Mouse (Mus musculus): ENCODE results near the gene Clpx. TPM values are rescaled to one million over a fixed set of nuclear protein-coding genes. Genes with fewer than 3 reads are reported as not detected.

The Clpx gene
- polyA plus RNA-seq, 1 experiment from 2014 or later, result 31.5 TPM

DNA sequence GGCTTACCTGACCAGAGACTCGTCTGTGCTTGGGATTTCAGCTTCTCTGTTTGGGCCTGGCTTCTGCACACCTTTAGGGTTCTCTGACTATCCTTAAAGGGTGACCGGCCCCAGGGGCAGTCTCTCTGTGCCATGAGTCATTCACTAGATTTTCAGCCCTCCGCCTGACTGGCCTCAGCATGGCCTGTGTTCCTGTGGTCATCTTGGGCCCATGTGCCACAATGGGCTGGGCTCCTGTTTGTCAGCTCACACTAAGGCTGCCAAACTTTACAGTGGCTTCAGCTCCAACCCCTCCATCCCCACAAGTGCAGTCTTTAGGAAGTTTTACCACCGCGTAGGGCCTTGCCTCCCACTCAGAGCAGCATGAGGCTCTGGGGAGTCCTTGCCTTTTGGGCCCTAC is 59.2 kb downstream of the Clpx start:
- Histone ChIP-seq H3K9ac (no peak overlapping the region), H3K4me3 (replicated peaks) (no peak overlapping the region), H3K27me3 (no peaks in the 10 kb centered on the region), H3K4me1 (replicated peaks) (peaks cover 21% of the 10 kb centered on the region), H3K36me3 (peaks cover 38% of the 10 kb centered on the region), H3K9me3 (replicated peaks) (no peaks in the 10 kb centered on the region), H3K4me2 (no peak overlapping the region), H3K27ac (no peak overlapping the region)
- no peak for ATAC-seq (ENCODE audit: low read depth)
- no peak for DNase-seq
- 79% methylated on average over 5 of the region's 5 CpGs for WGBS (ENCODE audit: insufficient replicate concordance)

- Histone ChIP-seq H3K9ac (no peak overlapping the region), H3K36me3 (peaks cover 66% of the 10 kb centered on the region), H3K4me2 (no peak overlapping the region), H3K4me1 (replicated peaks) (peaks cover 12% of the 10 kb centered on the region), H3K4me3 (replicated peaks) (no peak overlapping the region), H3K27ac (no peak overlapping the region), H3K9me3 (replicated peaks) (no peaks in the 10 kb centered on the region), H3K27me3 (no peaks in the 10 kb centered on the region)
- no peak for DNase-seq
- 80% methylated on average over 7 of the region's 7 CpGs for WGBS (ENCODE audit: insufficient replicate concordance)
- no peak for ATAC-seq (ENCODE audit: low read depth)
Observed at GRCm38 (mm10) chr9:65356561-65356960, 62.5 kb downstream of the Clpx start.

DNA sequence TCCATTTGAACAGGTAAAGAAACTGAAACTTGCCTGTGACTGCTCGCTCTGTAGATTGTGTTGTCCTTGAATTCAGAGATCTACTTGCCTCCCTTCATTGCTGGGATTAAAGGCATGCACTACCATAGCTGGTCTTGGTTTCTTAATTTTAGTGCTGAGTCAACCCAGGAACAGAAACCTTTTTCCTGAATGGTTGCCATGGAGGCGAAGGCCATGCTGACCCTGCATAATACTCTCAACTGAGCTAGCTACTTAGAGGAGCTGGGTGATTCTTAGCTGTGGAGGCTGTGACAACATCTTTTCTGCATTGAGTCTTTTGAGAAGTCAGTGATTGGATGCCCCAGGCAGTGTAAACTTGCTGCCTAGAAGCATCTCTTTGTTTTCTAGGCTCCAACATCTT is 62.9 kb downstream of the Clpx start:
- Histone ChIP-seq H3K9me3 (replicated peaks) (no peaks in the 10 kb centered on the region), H3K27me3 (no peaks in the 10 kb centered on the region), H3K4me3 (replicated peaks) (no peak overlapping the region), H3K36me3 (peaks cover 67% of the 10 kb centered on the region), H3K4me2 (no peak overlapping the region), H3K27ac (no peak overlapping the region), H3K4me1 (replicated peaks) (peaks cover 12% of the 10 kb centered on the region), H3K9ac (no peak overlapping the region)
- WGBS (ENCODE audit: insufficient replicate concordance), result 78% methylated on average over 2 of the region's 2 CpGs
- no peak for DNase-seq
- ATAC-seq (ENCODE audit: low read depth), result no peak

DNA sequence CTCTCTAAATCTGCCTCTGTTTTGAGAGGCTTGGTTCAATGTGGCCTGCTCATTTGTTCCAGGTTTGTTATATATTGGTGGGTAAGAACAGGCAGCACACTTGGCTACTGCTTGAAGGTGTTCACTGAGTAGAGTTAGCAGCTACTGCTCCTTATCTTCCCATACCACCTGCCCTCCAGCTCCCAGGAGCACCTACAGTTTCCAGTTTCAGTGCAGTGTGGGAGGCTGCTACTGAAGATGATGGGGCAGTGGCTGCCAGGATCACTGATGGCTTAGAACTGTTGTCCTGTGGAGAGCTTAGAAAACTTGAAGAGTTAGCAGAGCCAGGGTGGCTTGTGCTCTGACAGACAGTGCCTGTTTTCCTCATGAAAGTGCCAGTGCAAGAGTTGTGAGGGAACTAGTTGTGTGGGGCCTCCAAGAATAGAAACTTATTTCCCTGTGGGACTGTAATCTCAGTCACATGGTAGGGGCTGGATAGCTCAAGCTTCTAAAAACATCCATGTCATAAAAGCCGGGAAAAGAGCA is 65.0 kb downstream of the Clpx start:
- H3K36me3 ChIP-seq, result peaks cover 67% of the 10 kb centered on the region
- H3K4me3 ChIP-seq (replicated peaks), result no peak overlapping the region
- no peaks in the 10 kb centered on the region for H3K27me3 ChIP-seq
- DNase-seq (peak; percentile 42), ATAC-seq (ENCODE audit: low read depth) (peak; percentile 90)
- WGBS (ENCODE audit: insufficient replicate concordance), result 82% methylated on average over 1 of the region's 1 CpGs
- peak overlapping the region; percentile 14; the same call in 1 of the 2 replicates for H3K27ac ChIP-seq
- peaks cover 12% of the 10 kb centered on the region for H3K4me1 ChIP-seq (replicated peaks)
- no peak overlapping the region for H3K4me2 ChIP-seq
- no peaks in the 10 kb centered on the region for H3K9me3 ChIP-seq (replicated peaks)
- peak overlapping the region; percentile 22; the same call in 1 of the 2 replicates for H3K9ac ChIP-seq

DNA sequence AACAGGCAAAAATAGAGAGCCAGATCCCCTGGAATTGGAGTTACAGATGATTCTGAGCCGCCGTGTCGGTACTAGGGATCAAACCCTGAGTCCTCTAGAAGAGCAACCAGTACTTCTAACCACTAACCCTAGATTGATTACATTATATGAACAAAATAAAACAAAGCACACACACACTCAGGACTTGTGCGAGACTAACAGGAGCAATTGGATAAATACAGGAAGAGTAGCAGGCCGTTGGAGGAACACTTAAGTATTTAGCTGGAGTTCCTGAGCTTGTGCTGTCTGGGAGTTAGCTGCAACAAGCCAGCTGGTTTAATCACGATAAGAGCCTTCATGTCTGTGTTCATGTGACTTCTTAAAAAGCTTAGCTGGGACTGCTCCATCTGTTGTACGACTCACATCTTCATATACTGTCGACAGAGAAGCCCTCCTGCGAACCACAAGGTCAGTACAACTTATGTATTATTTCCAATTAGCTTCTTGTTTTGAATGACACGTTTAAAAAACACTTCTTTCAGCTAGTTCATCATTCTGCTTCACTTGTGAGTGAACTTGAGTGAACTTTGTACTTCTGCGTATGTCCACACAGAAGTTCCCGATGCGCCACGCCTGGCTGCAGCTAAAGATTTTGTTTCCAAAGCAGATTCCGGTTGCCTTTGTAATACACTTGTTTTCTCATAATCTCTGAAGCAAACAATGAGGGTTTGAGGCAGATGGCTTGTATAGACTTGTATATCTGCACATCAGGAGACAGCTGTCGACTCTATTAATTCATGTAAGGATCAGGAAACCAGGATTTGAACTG is 66.8 kb downstream of the Clpx start, which contains the start of gene Ubap1l:
TSS of gene Ubap1l (plus strand) at position 401 of the 808 bp plus-strand sequence.
- Histone ChIP-seq H3K4me3 (replicated peaks) (no peak within 1 kb of the TSS), H3K9ac (no peak within 1 kb of the TSS), H3K4me2 (no peak within 1 kb of the TSS), H3K9me3 (replicated peaks) (no peaks in the 10 kb centered on the region), H3K36me3 (peaks cover 50% of the 10 kb centered on the region), H3K27ac (0 out of 2 replicates have a peak within 1 kb of the TSS, but pooled peaks have one; percentile 36), H3K27me3 (no peaks in the 10 kb centered on the region), H3K4me1 (replicated peaks) (peaks cover 12% of the 10 kb centered on the region)
- no peak for DNase-seq
- 80% methylated on average over 16 of the region's 16 CpGs for WGBS (ENCODE audit: insufficient replicate concordance)
- no peak for ATAC-seq (ENCODE audit: low read depth)

- H3K4me1 ChIP-seq (replicated peaks), result peaks cover 8% of the 10 kb centered on the region
- no peak overlapping the region for H3K4me3 ChIP-seq (replicated peaks)
- ATAC-seq (ENCODE audit: low read depth) (no peak), DNase-seq (no peak)
- H3K27ac ChIP-seq, result no peak overlapping the region
- WGBS (ENCODE audit: insufficient replicate concordance), result 77% methylated on average over 9 of the region's 9 CpGs
- no peaks in the 10 kb centered on the region for H3K27me3 ChIP-seq
- no peak overlapping the region for H3K9ac ChIP-seq
- H3K36me3 ChIP-seq, result peaks cover 25% of the 10 kb centered on the region
- no peak overlapping the region for H3K4me2 ChIP-seq
- H3K9me3 ChIP-seq (replicated peaks), result no peaks in the 10 kb centered on the region
Observed at GRCm38 (mm10) chr9:65363684-65364083, 69.6 kb downstream of the Clpx start.

GRCm38 (mm10) chr9:65365721-65366120 is 71.7 kb downstream of the Clpx start:
- 0 out of 2 replicates have a peak, but pooled peaks cover under 1% of the 10 kb centered on the region for H3K4me1 ChIP-seq (replicated peaks)
- no peak overlapping the region for H3K4me3 ChIP-seq (replicated peaks)
- 73% methylated on average over 7 of the region's 7 CpGs for WGBS (ENCODE audit: insufficient replicate concordance)
- no peak overlapping the region for H3K27ac ChIP-seq
- no peak for DNase-seq
- H3K36me3 ChIP-seq, result peaks cover 8% of the 10 kb centered on the region
- H3K27me3 ChIP-seq, result no peaks in the 10 kb centered on the region
- ATAC-seq (ENCODE audit: low read depth), result no peak
- H3K4me2 ChIP-seq, result no peak overlapping the region
- H3K9me3 ChIP-seq (replicated peaks), result no peaks in the 10 kb centered on the region
- no peak overlapping the region for H3K9ac ChIP-seq

GRCm38 (mm10) chr9:65371756-65372155 is 77.7 kb downstream of the Clpx start:
- no peak for DNase-seq

GRCm38 (mm10) chr9:65372449-65372848 is 78.4 kb downstream of the Clpx start:
- H3K27ac ChIP-seq, result no peak overlapping the region
- ATAC-seq (ENCODE audit: low read depth) (no peak), DNase-seq (no peak)
- no peak overlapping the region for H3K4me3 ChIP-seq (replicated peaks)
- no peaks in the 10 kb centered on the region for H3K9me3 ChIP-seq (replicated peaks)
- no peaks in the 10 kb centered on the region for H3K27me3 ChIP-seq
- no peak overlapping the region for H3K9ac ChIP-seq
- H3K4me1 ChIP-seq (replicated peaks), result no peaks in the 10 kb centered on the region
- H3K36me3 ChIP-seq, result no peaks in the 10 kb centered on the region
- H3K4me2 ChIP-seq, result no peak overlapping the region
- 52% methylated on average over 4 of the region's 4 CpGs for WGBS (ENCODE audit: insufficient replicate concordance)

More at GRCm38 (mm10) chr9:65371756-65372155, 77.7 kb downstream of the Clpx start:
- no peak for ATAC-seq (ENCODE audit: low read depth)
- no peak overlapping the region for H3K4me2 ChIP-seq
- H3K4me3 ChIP-seq (replicated peaks), result no peak overlapping the region
- H3K9ac ChIP-seq, result no peak overlapping the region
- no peaks in the 10 kb centered on the region for H3K27me3 ChIP-seq
- H3K4me1 ChIP-seq (replicated peaks), result no peaks in the 10 kb centered on the region
- no peak overlapping the region for H3K27ac ChIP-seq
- no peaks in the 10 kb centered on the region for H3K36me3 ChIP-seq
- H3K9me3 ChIP-seq (replicated peaks), result no peaks in the 10 kb centered on the region
- WGBS (ENCODE audit: insufficient replicate concordance), result 84% methylated on average over 24 of the region's 24 CpGs

DNA sequence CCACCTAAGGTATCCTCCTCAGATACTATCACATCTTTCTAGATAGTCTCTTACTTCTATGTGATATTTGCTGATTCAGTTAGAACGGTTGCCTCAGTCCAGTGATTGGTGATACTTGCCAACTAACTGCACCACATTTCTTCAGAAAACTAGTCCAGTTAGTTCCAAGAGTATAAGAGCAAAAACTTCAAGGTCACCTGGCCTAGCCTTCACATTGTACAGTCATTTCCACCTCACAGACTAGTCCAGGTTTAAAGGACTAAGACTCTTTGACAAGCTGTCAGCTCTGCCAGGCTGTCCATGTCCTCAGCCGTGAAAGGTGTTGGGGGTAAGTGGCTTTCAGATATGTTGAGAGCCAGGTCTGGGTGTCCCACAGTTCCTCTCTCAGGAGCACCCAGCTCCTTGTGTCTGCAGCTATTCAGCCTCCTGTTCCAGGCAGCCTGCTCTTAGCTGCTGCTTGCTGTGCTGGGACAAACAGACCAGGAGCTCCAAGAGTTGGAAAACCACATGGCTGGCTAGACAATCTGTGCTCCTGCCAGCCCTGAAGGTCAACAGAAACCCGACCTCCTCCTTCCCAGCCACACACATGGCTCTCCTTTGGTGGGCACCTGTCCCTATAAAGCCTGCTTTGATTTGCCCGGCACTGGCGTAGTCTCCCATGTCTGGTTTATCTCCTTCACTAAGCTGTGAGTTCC is 80.6 kb downstream of the Clpx start:
- H3K4me3 ChIP-seq (replicated peaks), result no peak overlapping the region
- H3K27me3 ChIP-seq, result no peaks in the 10 kb centered on the region
- ATAC-seq (ENCODE audit: low read depth), result no peak
- H3K9me3 ChIP-seq (replicated peaks), result no peaks in the 10 kb centered on the region
- H3K27ac ChIP-seq, result no peak overlapping the region
- no peaks in the 10 kb centered on the region for H3K4me1 ChIP-seq (replicated peaks)
- H3K9ac ChIP-seq, result no peak overlapping the region
- no peak for DNase-seq
- H3K36me3 ChIP-seq, result no peaks in the 10 kb centered on the region
- 66% methylated on average over 5 of the region's 5 CpGs for WGBS (ENCODE audit: insufficient replicate concordance)
- no peak overlapping the region for H3K4me2 ChIP-seq

DNA sequence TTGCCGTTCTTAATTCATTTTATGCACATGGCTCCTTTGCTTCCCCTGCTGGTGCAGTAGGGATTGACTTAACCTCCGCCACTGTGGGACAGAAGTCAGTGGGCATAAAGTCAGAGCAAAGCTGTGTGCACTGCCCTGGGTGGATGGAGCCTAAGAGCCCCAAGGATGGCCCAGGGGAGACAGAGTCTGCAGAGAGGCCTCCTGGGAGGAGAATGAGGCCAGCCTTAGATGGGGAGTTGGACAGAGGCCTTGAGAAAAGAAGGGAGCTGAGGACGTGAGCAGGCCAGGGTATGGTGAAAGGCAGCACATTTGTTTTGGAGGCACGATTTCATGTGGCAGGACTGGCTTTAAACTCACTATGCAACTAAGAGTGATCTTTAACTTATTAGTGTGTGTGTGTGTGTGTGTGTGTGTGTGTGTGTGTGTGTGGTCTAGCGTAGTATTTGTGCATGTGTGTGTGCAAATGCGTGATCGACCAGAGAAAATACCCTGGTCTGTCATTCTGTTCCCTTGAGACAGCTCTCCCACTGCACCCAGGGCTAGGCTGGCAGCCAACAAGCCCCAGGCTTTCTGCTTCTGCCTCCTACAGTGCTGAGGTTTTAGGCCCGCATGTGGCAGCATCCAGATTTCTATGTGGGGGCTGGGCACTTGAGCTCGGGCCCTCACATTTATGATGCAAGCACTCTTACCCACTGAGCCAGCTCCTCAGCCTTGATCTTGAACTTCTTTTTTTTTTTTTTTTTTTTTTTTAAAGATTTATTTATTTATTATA is 81.3 kb downstream of the Clpx start:
- DNase-seq (no peak), ATAC-seq (ENCODE audit: low read depth) (no peak)
- H3K4me1 ChIP-seq (replicated peaks), result no peaks in the 10 kb centered on the region
- no peak overlapping the region for H3K4me3 ChIP-seq (replicated peaks)
- H3K4me2 ChIP-seq, result no peak overlapping the region
- no peaks in the 10 kb centered on the region for H3K9me3 ChIP-seq (replicated peaks)
- H3K27ac ChIP-seq, result no peak overlapping the region
- no peak overlapping the region for H3K9ac ChIP-seq
- H3K27me3 ChIP-seq, result no peaks in the 10 kb centered on the region
- WGBS (ENCODE audit: insufficient replicate concordance), result 76% methylated on average over 9 of the region's 9 CpGs
- H3K36me3 ChIP-seq, result no peaks in the 10 kb centered on the region

All from liver, embryonic 13.5 days (tissue).